Mouse (Mus musculus) T-helper 2 cell (primary cell): ENCODE measurements around the gene Ccdc78.

ENCODE experiments used
- in situ Hi-C: fragments of 300-600 bp; cut with MboI, MseI; formaldehyde crosslinking; loops from one replicate; pipeline ENCODE4 v1.15.1; 2025; ENCODE audit warnings: high pct_unique_total_duplicates

Gene Ccdc78

GRCm38 (mm10) chr17:25832436-25833290 lies 46.3 kb downstream of the Ccdc78 start:
- in situ Hi-C loops: loop anchor here (5.0 to 25.0 kb wide), 3 partner anchors 40 to 2005 kb away; partner anchors contain the start of gene Snrpc

DNA sequence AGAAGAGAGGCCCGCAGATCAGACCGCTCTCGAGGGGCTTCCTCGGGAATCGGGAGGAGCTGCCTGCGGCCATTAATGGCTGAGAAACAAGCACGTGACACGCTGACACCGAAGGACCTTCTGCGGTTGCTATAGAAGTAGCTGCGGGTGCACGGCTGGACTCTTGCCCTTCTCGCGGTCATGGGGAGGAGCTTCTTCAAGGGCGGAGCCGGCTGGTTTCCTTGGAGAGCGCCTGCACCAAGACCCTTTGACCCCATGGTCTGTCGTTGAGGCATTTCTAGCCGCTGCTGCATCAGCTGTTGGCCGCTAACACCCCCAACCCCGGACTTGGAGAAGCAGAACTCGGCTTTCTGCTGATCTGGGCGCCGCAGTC lies 46.9 kb downstream of the Ccdc78 start, which contains the start of gene Stub1:
TSS of gene Stub1 (minus strand) at position 114 of the 373 bp plus-strand sequence.
- in situ Hi-C loops: loop anchor here (5.0 to 25.0 kb wide), 3 partner anchors 39 to 2004 kb away; partner anchors contain the start of gene Snrpc

GRCm38 (mm10) chr17:25833961-25834594 lies 47.7 kb downstream of the Ccdc78 start:
- in situ Hi-C loops: loop anchor here (5.0 to 25.0 kb wide), 3 partner anchors 38 to 2003 kb away; partner anchors contain the start of gene Snrpc

DNA sequence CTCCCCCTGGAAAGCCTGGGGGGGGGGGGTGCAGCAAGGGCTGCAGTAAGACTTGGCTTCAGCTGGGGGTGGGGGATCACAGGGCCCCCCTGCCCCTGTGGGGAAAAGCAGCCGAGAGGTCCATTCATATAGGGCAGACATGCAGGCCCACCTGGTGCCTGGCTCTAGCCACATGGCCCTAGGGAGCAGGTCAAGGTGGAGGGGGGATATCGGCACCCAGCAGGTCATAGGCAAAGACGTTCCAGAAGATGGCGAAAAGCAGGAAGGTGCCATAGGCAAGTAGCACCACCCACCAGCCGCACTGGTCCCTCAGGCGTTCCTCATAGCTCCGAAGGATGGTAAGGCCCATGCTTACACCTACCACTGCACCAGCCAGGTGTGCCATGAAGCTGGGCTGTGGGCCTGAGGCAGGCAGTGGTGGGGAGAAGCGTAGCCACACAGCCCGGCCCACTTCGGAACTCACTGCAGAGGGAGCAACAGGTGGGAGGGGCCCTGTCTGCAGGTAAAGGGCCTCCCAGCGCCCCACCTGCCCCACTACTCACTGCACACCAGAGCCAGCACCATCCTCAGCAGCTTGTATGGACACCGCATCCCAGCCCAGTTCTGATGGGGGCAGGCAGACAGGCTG lies 48.3 kb downstream of the Ccdc78 start:
- in situ Hi-C loops: loop anchor here (5.0 to 25.0 kb wide), 3 partner anchors 38 to 2003 kb away; partner anchors contain the start of gene Snrpc

DNA sequence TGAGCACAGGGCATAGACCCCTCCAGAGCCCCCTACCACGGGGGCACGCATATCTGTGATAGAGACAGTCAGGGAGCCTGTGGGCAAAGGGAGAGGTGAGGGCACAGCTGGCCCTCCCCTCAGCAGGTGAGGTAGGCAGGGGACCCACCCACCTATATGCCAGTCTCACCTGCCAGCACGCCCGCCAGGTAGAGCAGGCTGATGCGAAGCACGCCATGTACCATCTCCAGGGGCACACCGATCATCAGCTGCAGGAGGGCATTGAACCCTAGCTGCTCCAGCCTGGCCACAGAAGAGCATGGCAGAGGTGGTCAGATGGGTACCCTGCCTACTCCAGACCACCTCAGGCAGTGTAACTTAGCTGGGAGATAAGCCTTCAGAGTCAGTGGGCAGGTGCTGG lies 48.9 kb downstream of the Ccdc78 start:
- in situ Hi-C loops: loop anchor here (10.0 to 25.0 kb wide), 2 partner anchors 1830 to 2002 kb away; partner anchors contain the start of gene Snrpc

- in situ Hi-C loops: loop anchor here (10.0 to 25.0 kb wide), 2 partner anchors 1831 to 2001 kb away; partner anchors contain the start of gene Snrpc
Measured at GRCm38 (mm10) chr17:25835816-25836215, 49.4 kb downstream of the Ccdc78 start.

DNA sequence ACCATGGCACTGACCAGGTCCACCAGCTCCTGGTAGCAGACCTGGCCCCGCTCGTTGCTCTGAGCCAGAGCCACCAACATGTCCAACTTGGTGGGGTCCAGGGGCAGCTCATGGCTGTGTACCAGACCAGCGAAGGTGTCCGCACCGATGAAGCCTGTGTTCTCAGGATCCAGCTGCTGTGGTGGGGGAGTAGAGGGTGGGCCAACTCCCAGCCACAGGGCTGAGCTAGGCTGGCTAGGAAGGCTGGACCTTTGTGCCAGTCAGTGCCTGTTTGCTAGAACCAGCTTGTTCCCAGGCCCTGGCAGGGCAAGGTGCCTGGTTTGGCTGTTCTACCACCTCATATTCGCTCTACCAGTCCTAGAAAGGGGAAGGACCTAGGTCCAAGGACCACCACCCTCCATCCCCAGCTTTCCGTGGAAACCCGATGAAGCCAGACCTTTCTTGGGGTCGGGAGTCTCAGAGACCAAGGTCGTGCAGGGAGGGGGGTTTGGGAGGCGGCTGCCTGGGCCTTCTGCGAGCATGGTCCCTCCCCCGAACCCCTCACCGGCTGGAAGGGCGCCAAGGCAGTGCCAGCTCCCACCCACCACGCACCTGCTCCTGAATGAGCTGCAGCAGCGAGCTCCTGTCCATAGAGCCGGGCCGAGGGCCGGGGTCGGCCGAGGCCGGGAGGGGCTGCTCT lies 50.2 kb downstream of the Ccdc78 start:
- in situ Hi-C loops: loop anchor here (10.0 to 25.0 kb wide), 2 partner anchors 1832 to 2001 kb away; partner anchors contain the start of gene Snrpc

DNA sequence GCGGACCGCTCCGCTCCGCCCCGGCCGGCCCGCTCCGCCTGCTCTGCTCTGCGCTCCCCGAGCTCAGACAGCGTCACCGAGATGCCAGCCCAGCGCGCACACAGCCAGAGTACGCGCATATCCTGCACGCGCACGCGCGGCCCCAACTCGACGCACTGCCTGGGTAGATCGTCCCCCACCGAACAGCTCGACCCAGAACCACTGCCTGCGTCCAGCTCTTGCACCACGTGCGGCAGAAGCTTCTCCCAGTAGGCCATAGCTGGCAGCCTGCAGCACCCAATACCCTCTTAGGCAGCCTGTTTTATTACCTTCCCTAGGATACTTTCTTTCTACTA lies 50.7 kb downstream of the Ccdc78 start, which contains the start of gene Rhbdl1:
TSS of gene Rhbdl1 (minus strand) at position 220 of the 335 bp plus-strand sequence.
- in situ Hi-C loops: loop anchor here (10.0 to 25.0 kb wide), 2 partner anchors 1832 to 2000 kb away; partner anchors contain the start of gene Snrpc

- in situ Hi-C loops: loop anchor here (10.0 to 25.0 kb wide), 2 partner anchors 1833 to 2000 kb away; partner anchors contain the start of gene Snrpc
Measured at GRCm38 (mm10) chr17:25837533-25837932, 51.2 kb downstream of the Ccdc78 start.

DNA sequence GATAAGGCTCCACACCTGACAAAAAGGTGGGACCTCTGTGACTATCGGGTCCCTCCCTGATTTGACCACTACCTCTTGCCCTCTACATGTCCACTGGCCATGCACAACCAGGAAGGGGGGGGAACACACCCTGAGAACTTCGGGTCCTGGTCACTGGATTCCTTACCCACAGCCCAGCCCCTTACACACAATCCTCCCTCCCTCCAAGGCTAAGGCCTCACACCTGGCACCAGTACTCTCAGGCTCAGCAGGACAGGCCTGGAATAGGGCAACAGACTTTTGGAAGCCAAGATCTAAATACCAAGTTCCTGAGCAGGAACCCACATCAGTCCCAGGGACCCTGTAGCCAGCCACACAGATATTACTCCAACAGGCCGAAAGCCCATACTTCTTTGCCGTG lies 52.5 kb downstream of the Ccdc78 start:
- in situ Hi-C loops: loop anchor here (10.0 to 25.0 kb wide), 2 partner anchors 1834 to 1998 kb away; partner anchors contain the start of gene Snrpc

GRCm38 (mm10) chr17:25839455-25840235 lies 53.3 kb downstream of the Ccdc78 start:
- in situ Hi-C loops: loop anchor here (10.0 to 25.0 kb wide), 2 partner anchors 1835 to 1998 kb away; partner anchors contain the start of gene Snrpc
